Mouse (Mus musculus): ENCODE data around the gene Lyzl4. TPM values are rescaled to one million over a fixed set of nuclear protein-coding genes. Genes with fewer than 3 reads are reported as not detected.
"Not testable (repeated sequence)": the region's sequence is repeated elsewhere in the genome, so short reads cannot be mapped to it uniquely, and the experiment has no call there.

Lyzl4 gene
- polyA plus RNA-seq, 1 experiment from 2014 or later, result 1.3 TPM

GRCm38 (mm10) chr9:121600861-121601427 is 41.0 kb downstream of the Lyzl4 start:
- no peak for DNase-seq (ENCODE audit: low spot score)

- no peak for DNase-seq (ENCODE audit: low spot score)
These were observed 41.6 kb downstream of the Lyzl4 start for GRCm38 (mm10) chr9:121600201-121600860.

GRCm38 (mm10) chr9:121599551-121599950 is 42.3 kb downstream of the Lyzl4 start:
- DNase-seq (ENCODE audit: low spot score), result no peak

GRCm38 (mm10) chr9:121598106-121598505 is 43.8 kb downstream of the Lyzl4 start:
- DNase-seq (ENCODE audit: low spot score), result no peak

- no peak for DNase-seq (ENCODE audit: low spot score)
These were observed 47.1 kb downstream of the Lyzl4 start for GRCm38 (mm10) chr9:121594771-121595170.

GRCm38 (mm10) chr9:121593768-121594167 is 48.1 kb downstream of the Lyzl4 start:
- DNase-seq (ENCODE audit: low spot score), result not testable (repeated sequence)

GRCm38 (mm10) chr9:121592948-121593550 is 48.8 kb downstream of the Lyzl4 start:
- no peak for DNase-seq (ENCODE audit: low spot score)

- no peak for DNase-seq (ENCODE audit: low spot score)
These were observed 52.4 kb downstream of the Lyzl4 start for GRCm38 (mm10) chr9:121589533-121589932.

- DNase-seq (ENCODE audit: low spot score), result no peak
These were observed 67.5 kb downstream of the Lyzl4 start for GRCm38 (mm10) chr9:121574380-121574779.

- no peak for DNase-seq (ENCODE audit: low spot score)
These were observed 73.4 kb downstream of the Lyzl4 start for GRCm38 (mm10) chr9:121568451-121568850.

GRCm38 (mm10) chr9:121566387-121566786 is 75.5 kb downstream of the Lyzl4 start:
- no peak for DNase-seq (ENCODE audit: low spot score)

- DNase-seq (ENCODE audit: low spot score), result no peak
These were observed 78.6 kb downstream of the Lyzl4 start for GRCm38 (mm10) chr9:121563276-121563675.

GRCm38 (mm10) chr9:121560515-121560914 is 81.4 kb downstream of the Lyzl4 start:
- no peak for DNase-seq (ENCODE audit: low spot score)

GRCm38 (mm10) chr9:121558167-121558566 is 83.7 kb downstream of the Lyzl4 start:
- DNase-seq (ENCODE audit: low spot score), result no peak

GRCm38 (mm10) chr9:121556913-121557312 is 85.0 kb downstream of the Lyzl4 start:
- no peak for DNase-seq (ENCODE audit: low spot score)

- DNase-seq (ENCODE audit: low spot score), result no peak
These were observed 86.4 kb downstream of the Lyzl4 start for GRCm38 (mm10) chr9:121555395-121556000.

GRCm38 (mm10) chr9:121553643-121554042 is 88.3 kb downstream of the Lyzl4 start:
- DNase-seq (ENCODE audit: low spot score), result no peak

- no peak for DNase-seq (ENCODE audit: low spot score)
These were observed 91.5 kb downstream of the Lyzl4 start for GRCm38 (mm10) chr9:121550327-121550771.

- DNase-seq (ENCODE audit: low spot score), result no peak
These were observed 92.5 kb downstream of the Lyzl4 start for GRCm38 (mm10) chr9:121549444-121549843.

GRCm38 (mm10) chr9:121549010-121549409 is 92.9 kb downstream of the Lyzl4 start:
- DNase-seq (ENCODE audit: low spot score), result no peak

GRCm38 (mm10) chr9:121547431-121547830 is 94.5 kb downstream of the Lyzl4 start:
- no peak for DNase-seq (ENCODE audit: low spot score)

- no peak for DNase-seq (ENCODE audit: low spot score)
These were observed 100.4 kb downstream of the Lyzl4 start for GRCm38 (mm10) chr9:121541530-121541929.

All from thymus, postnatal 0 days (tissue).